Mouse (Mus musculus): ENCODE measurements around the gene Arid1b.
"Not testable (repeated sequence)": the region's sequence is repeated elsewhere in the genome, so short reads cannot be mapped to it uniquely, and the experiment has no call there.

DNA sequence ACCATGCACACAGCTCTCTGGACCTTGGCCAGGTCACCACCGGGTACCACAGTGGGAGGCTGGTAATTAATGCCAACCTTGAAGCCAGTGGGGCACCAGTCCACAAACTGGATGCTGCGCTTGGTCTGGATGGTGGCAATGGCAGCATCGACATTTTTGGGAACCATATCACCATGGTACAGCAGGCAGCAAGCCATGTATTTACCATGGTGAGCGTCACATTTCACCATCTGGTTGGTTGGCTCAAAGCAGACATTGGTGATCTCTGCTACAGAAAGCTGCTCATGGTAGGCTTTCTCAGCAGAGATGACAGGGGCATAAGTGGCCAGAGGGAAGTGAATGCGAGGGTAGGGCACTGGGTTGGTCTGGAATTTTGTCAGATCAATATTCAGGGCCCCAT is 116.8 kb downstream of the Arid1b start:
- TF ChIP-seq GATA1 (IDR thresholded peaks at IDR 0.05; ENCODE audit: borderline replicate concordance, low read length); FLI1 (IDR thresholded peaks at IDR 0.05; ENCODE audit: low read length): not testable (repeated sequence)

All from megakaryocyte, embryonic 14.5 days (primary cell).